Mouse (Mus musculus) bone marrow, adult 2 months (tissue): Measurements from ENCODE around the gene Arhgef10l.

ENCODE experiments used
- CTCF ChIP-seq: fragments of 200-500 bp; IDR thresholded peaks from 2 replicates; pipeline ENCODE4 v1.5.1; 2011; ENCODE audit warnings: low read length, control low read depth; ENCODE audit not compliant: control insufficient read depth, insufficient read depth
- POLR2A ChIP-seq: fragments of 200-500 bp; IDR thresholded peaks from 2 replicates; pipeline ENCODE4 v1.6.1; 2011; ENCODE audit warnings: low read depth, mild to moderate bottlenecking, control low read depth, low read length, borderline replicate concordance; ENCODE audit not compliant: control insufficient read depth

- TF ChIP-seq CTCF: no peak
- TF ChIP-seq POLR2A: no peak
Measured at GRCm38 (mm10) chr4:140624468-140625176, 41.2 kb downstream of the Arhgef10l start.
